Mouse (Mus musculus) liver, adult 2 months (tissue): ENCODE results near the gene Rfx7. TPM values are rescaled to one million over a fixed set of nuclear protein-coding genes. Genes with fewer than 3 reads are reported as not detected.

ENCODE experiments used
- DNase-seq: peaks from one replicate; pipeline ENCODE4 v3.0.0-alpha.2; 2011; ENCODE audit warnings: low read depth, low spot score; ENCODE audit errors: extremely low read depth
- H3K27ac ChIP-seq: fragments of 200-500 bp; replicated peaks from 2 replicates; pipeline ENCODE4 v1.5.1; 2012; ENCODE audit warnings: low read depth, mild to moderate bottlenecking, control low read depth, inconsistent platforms, low read length; ENCODE audit not compliant: insufficient read depth
- H3K27me3 ChIP-seq: fragments of 200-500 bp; 2 replicates; pipeline ENCODE4 v1.6.1; 2012; ENCODE audit warnings: mild to moderate bottlenecking, moderate library complexity, low read length, inconsistent platforms; ENCODE audit not compliant: control insufficient read depth, insufficient read depth
- H3K36me3 ChIP-seq: fragments of 200-500 bp; 2 replicates; pipeline ENCODE4 v1.6.1; 2012; ENCODE audit warnings: low read length, inconsistent platforms; ENCODE audit not compliant: control insufficient read depth, insufficient read depth
- H3K4me1 ChIP-seq: fragments of 200-500 bp; 2 replicates; pipeline ENCODE4 v1.6.1; 2011; ENCODE audit warnings: low read length; ENCODE audit not compliant: control insufficient read depth, insufficient read depth
- H3K4me3 ChIP-seq: fragments of 200-500 bp; 2 replicates; pipeline ENCODE4 v1.5.1; 2011; ENCODE audit warnings: low read depth, mild to moderate bottlenecking, control low read depth, low read length, moderate library complexity; ENCODE audit not compliant: insufficient read depth
- H3K79me2 ChIP-seq: fragments of 200-500 bp; 2 replicates; pipeline ENCODE4 v1.6.1; 2012; ENCODE audit warnings: inconsistent platforms, mild to moderate bottlenecking, low read length, moderate library complexity; ENCODE audit not compliant: control insufficient read depth, insufficient read depth
- H3K9ac ChIP-seq: fragments of 200-500 bp; 2 replicates; pipeline ENCODE4 v1.6.1; 2012; ENCODE audit warnings: low read depth, mild to moderate bottlenecking, control low read depth, inconsistent platforms, low read length
- CTCF ChIP-seq: fragments of 200-500 bp; IDR thresholded peaks from 2 replicates; pipeline ENCODE4 v1.5.1; 2011; ENCODE audit warnings: low read depth, low read length, control low read depth
- POLR2A ChIP-seq: fragments of 200-500 bp; IDR thresholded peaks from 2 replicates; pipeline ENCODE4 v1.6.1; 2011; ENCODE audit warnings: low read length, control low read depth; ENCODE audit not compliant: insufficient read depth; ENCODE audit errors: extremely low read depth
- WGBS: fragments of 180-500 bp; shearing (Covaris S2); methylation state at CpG from one replicate; pipeline ENCODE4 v1.1.7; 2018; 5-methylcytosine and 5-hydroxymethylcytosine counted together
- polyA plus RNA-seq: library from polyadenylated mRNA; depleted of rRNA; stranded (reverse); fragments of >200 nt; gene quantifications from 2 replicates; pipeline ENCODE4 v1.2.3, GENCODE M21; 2012; rRNA removed
- total RNA-seq: library from RNA; depleted of rRNA; stranded (reverse); fragments of >200 nt; gene quantifications from 2 replicates; pipeline ENCODE4 v1.2.3, GENCODE M21; 2014; rRNA removed

Gene Rfx7
- total RNA-seq, result 5.4 and 6.7 TPM in 2 replicates
- 2.3 and 3.3 TPM in 2 replicates for polyA plus RNA-seq

GRCm38 (mm10) chr9:72531996-72532380 lies at the start of gene Rfx7:
Rfx7 (plus strand) TSS chr9:72532240.
- H3K27ac ChIP-seq, result peak within 1 kb of the TSS; percentile 91
- peak within 1 kb of the TSS; percentile 99 for H3K9ac ChIP-seq
- peaks cover 6% of the 10 kb centered on the region; the same call in 1 of the 2 replicates for H3K4me1 ChIP-seq
- peaks cover 10% of the 10 kb centered on the region; the same call in 1 of the 2 replicates for H3K79me2 ChIP-seq
- TF ChIP-seq CTCF (no peak), POLR2A (peak; percentile 46; the same call in 1 of the 2 replicates)
- 1% methylated on average over 55 of the region's 63 CpGs for WGBS
- H3K36me3 ChIP-seq, result no peaks in the 10 kb centered on the region
- no peaks in the 10 kb centered on the region for H3K27me3 ChIP-seq
- no peak for DNase-seq
- peak within 1 kb of the TSS; percentile 79 for H3K4me3 ChIP-seq

- Histone ChIP-seq H3K27ac (no peak overlapping the region), H3K79me2 (no peaks in the 10 kb centered on the region), H3K4me3 (no peak overlapping the region), H3K9ac (no peak overlapping the region), H3K4me1 (no peaks in the 10 kb centered on the region), H3K36me3 (no peaks in the 10 kb centered on the region), H3K27me3 (no peaks in the 10 kb centered on the region)
- no peak for TF ChIP-seq POLR2A
- no peak for TF ChIP-seq CTCF
- DNase-seq, result no peak
Measured at GRCm38 (mm10) chr9:72488523-72488922, 43.5 kb upstream of the Rfx7 start.

DNA sequence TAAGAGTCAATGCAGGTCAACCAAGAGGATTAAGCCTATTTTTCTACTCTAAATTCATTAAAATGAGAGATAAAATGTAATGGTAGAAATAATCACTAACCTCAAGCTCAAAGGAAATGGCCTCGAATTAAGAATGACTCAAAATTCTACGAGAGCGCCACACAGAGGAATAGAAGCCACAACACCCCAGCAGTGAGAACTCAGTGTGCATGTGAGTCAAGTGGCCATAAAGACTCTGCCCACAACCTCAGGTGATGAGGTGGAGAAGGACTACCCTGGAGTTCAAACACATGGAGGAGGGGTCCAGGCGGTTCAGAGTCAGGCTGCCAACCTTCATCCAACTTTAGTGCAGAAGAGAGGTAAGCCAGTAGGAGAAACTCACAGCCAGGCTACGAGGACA lies 42.9 kb upstream of the Rfx7 start:
- no peaks in the 10 kb centered on the region for H3K79me2 ChIP-seq
- H3K36me3 ChIP-seq, result no peaks in the 10 kb centered on the region
- WGBS, result 92% methylated on average over 5 of the region's 5 CpGs
- no peak overlapping the region for H3K27ac ChIP-seq
- no peak for DNase-seq
- H3K4me3 ChIP-seq, result no peak overlapping the region
- H3K4me1 ChIP-seq, result no peaks in the 10 kb centered on the region
- no peak for TF ChIP-seq POLR2A
- TF ChIP-seq CTCF, result no peak
- no peak overlapping the region for H3K9ac ChIP-seq
- H3K27me3 ChIP-seq, result no peaks in the 10 kb centered on the region

- Histone ChIP-seq H3K4me1 (no peaks in the 10 kb centered on the region), H3K27me3 (no peaks in the 10 kb centered on the region), H3K4me3 (peak overlapping the region; percentile 83), H3K79me2 (no peaks in the 10 kb centered on the region), H3K9ac (peak overlapping the region; percentile 70), H3K36me3 (no peaks in the 10 kb centered on the region), H3K27ac (0 out of 2 replicates have a peak overlapping the region, but pooled peaks have one; percentile 20)
- TF ChIP-seq CTCF (no peak), POLR2A (no peak)
- peak; percentile 70 for DNase-seq
- under 1% methylated on average over 32 of the region's 32 CpGs for WGBS
Measured at GRCm38 (mm10) chr9:72491559-72492193, 40.4 kb upstream of the Rfx7 start.

DNA sequence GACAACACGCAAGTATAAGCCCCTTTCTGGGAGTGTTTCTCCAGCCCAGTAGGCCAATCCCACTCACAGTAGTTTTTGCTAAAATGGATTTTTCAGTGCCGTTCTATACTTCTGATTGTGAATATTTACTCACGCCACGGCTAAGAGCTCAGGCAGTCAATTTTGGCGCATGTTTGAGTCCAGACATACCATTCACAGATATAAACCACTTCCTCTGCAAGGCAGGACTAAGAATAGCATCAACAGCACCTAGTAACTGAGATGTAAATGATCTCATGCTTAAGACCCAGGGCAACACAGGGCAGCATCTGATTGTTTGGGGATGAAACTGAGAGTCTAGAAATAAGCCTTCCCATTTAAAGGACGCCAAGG lies 39.9 kb upstream of the Rfx7 start, which contains the start of gene Tex9:
Gene Tex9 (minus strand): TSS at position 19 of the 372 bp plus-strand sequence.
- 0 out of 2 replicates have a peak within 1 kb of the TSS, but pooled peaks have one; percentile 20 for H3K27ac ChIP-seq
- H3K4me3 ChIP-seq, result peak within 1 kb of the TSS; percentile 83
- no peaks in the 10 kb centered on the region for H3K36me3 ChIP-seq
- DNase-seq, result no peak
- no peak for TF ChIP-seq CTCF
- TF ChIP-seq POLR2A, result no peak
- H3K79me2 ChIP-seq, result no peaks in the 10 kb centered on the region
- H3K9ac ChIP-seq, result peak within 1 kb of the TSS; percentile 70
- WGBS, result 10% methylated on average over 6 of the region's 6 CpGs
- H3K27me3 ChIP-seq, result no peaks in the 10 kb centered on the region
- no peaks in the 10 kb centered on the region for H3K4me1 ChIP-seq

GRCm38 (mm10) chr9:72493465-72493864 lies 38.6 kb upstream of the Rfx7 start:
- H3K79me2 ChIP-seq, result no peaks in the 10 kb centered on the region
- no peaks in the 10 kb centered on the region for H3K36me3 ChIP-seq
- no peak overlapping the region for H3K9ac ChIP-seq
- no peaks in the 10 kb centered on the region for H3K4me1 ChIP-seq
- no peaks in the 10 kb centered on the region for H3K27me3 ChIP-seq
- no peak for DNase-seq
- TF ChIP-seq CTCF, result no peak
- no peak for TF ChIP-seq POLR2A
- H3K4me3 ChIP-seq, result no peak overlapping the region
- WGBS, result 97% methylated on average over 2 of the region's 2 CpGs
- H3K27ac ChIP-seq, result no peak overlapping the region
